Comparison of ENCODE assay signal across 8 mouse cellular contexts in genomic region chr4:116151238-116151637, GRCm38 (mm10). TPM values are rescaled to one million over a fixed set of nuclear protein-coding genes. Genes with fewer than 3 reads are reported as not detected.
A peak's percentile ranks its signal among the peaks of the same experiment; 100 is the strongest.
DNase-seq lines count a peak whose midpoint lies in the region; ATAC-seq and TF ChIP-seq lines count a peak whose summit lies in the region.

Lurap1 (minus strand) TSS chr4:116151338.

- H3K4me1 ChIP-seq in embryonic facial prominence, embryonic 14.5 days (ENCODE audit: control insufficient read depth, insufficient read depth, low read length) = peaks cover 8% of the 10 kb centered on the region
- no peaks in the 10 kb centered on the region for H3K4me1 ChIP-seq in intestine, postnatal 0 days (replicated peaks; ENCODE audit: control insufficient read depth, insufficient read depth, low read length)
- H3K4me1 ChIP-seq in midbrain, embryonic 15.5 days = peaks cover 14% of the 10 kb centered on the region

- no peak for ATAC-seq in embryonic facial prominence, embryonic 14.5 days (ENCODE audit: low read depth)
- no peak for ATAC-seq in intestine, postnatal 0 days
- ATAC-seq in midbrain, embryonic 15.5 days (replicated peaks) = no peak
- no peak for ATAC-seq in frontal cortex, adult (ENCODE audit: low TSS enrichment)

- no peak for TF ChIP-seq CTCF in layer of hippocampus, adult 2 months (conservative IDR thresholded peaks at IDR 0.05)
- TF ChIP-seq CTCF in intestine, postnatal 0 days (IDR thresholded peaks at IDR 0.05; ENCODE audit: low read depth) = no peak

- peak within 1 kb of the TSS; percentile 91 for H3K4me3 ChIP-seq in layer of hippocampus, adult 2 months
- peak within 1 kb of the TSS; percentile 79 for H3K4me3 ChIP-seq in embryonic facial prominence, embryonic 14.5 days (ENCODE audit: low read depth, low read length)
- H3K4me3 ChIP-seq in intestine, postnatal 0 days (ENCODE audit: low read depth, low read length) = peak within 1 kb of the TSS; percentile 55
- H3K4me3 ChIP-seq in midbrain, embryonic 15.5 days = peak within 1 kb of the TSS; percentile 75

- H3K4me2 ChIP-seq in embryonic facial prominence, embryonic 14.5 days (ENCODE audit: low read depth, low read length) = peak within 1 kb of the TSS; percentile 83
- H3K4me2 ChIP-seq in intestine, postnatal 0 days (replicated peaks; ENCODE audit: low read depth) = peak within 1 kb of the TSS; percentile 76
- peak within 1 kb of the TSS; percentile 55 for H3K4me2 ChIP-seq in midbrain, embryonic 15.5 days

- 74% methylated on average over 6 of the region's 6 CpGs for WGBS in embryonic facial prominence, embryonic 14.5 days
- 64% methylated on average over 6 of the region's 6 CpGs for WGBS in intestine, postnatal 0 days
- WGBS in midbrain, embryonic 15.5 days = 75% methylated on average over 6 of the region's 6 CpGs

- DNase-seq in layer of hippocampus, adult 2 months (ENCODE audit: low spot score in 2 of 2) = no peak
- no peak for DNase-seq in layer of hippocampus, adult 9-11 months
- no peak for DNase-seq in embryonic facial prominence, embryonic 14.5 days (ENCODE audit: low spot score)
- DNase-seq in right cerebral cortex, adult 18-20 months = no peak
- no peak for DNase-seq in adipocyte (ENCODE audit: low spot score)

- peak within 1 kb of the TSS; percentile 95 for H3K9ac ChIP-seq in embryonic facial prominence, embryonic 14.5 days (ENCODE audit: low read depth, low read length)
- peak within 1 kb of the TSS; percentile 78 for H3K9ac ChIP-seq in intestine, postnatal 0 days (ENCODE audit: low read depth, low read length)
- H3K9ac ChIP-seq in midbrain, embryonic 15.5 days = peak within 1 kb of the TSS; percentile 90

- H3K27ac ChIP-seq in layer of hippocampus, adult 2 months = peak within 1 kb of the TSS; percentile 98
- peak within 1 kb of the TSS; percentile 92 for H3K27ac ChIP-seq in embryonic facial prominence, embryonic 14.5 days (replicated peaks; ENCODE audit: low read depth, low read length)
- H3K27ac ChIP-seq in intestine, postnatal 0 days (ENCODE audit: low read depth, low read length) = peak within 1 kb of the TSS; percentile 37; the same call in 1 of the 2 replicates
- H3K27ac ChIP-seq in midbrain, embryonic 15.5 days = peak within 1 kb of the TSS; percentile 87

- peaks cover 48% of the 10 kb centered on the region for H3K36me3 ChIP-seq in embryonic facial prominence, embryonic 14.5 days (ENCODE audit: control insufficient read depth, insufficient read depth, low read length)
- peaks cover 42% of the 10 kb centered on the region for H3K36me3 ChIP-seq in intestine, postnatal 0 days (ENCODE audit: control insufficient read depth, insufficient read depth)
- H3K36me3 ChIP-seq in midbrain, embryonic 15.5 days (replicated peaks) = peaks cover 33% of the 10 kb centered on the region

- H3K27me3 ChIP-seq in embryonic facial prominence, embryonic 14.5 days (replicated peaks; ENCODE audit: control insufficient read depth, insufficient read depth, low read length) = no peaks in the 10 kb centered on the region
- no peaks in the 10 kb centered on the region for H3K27me3 ChIP-seq in intestine, postnatal 0 days (replicated peaks; ENCODE audit: control insufficient read depth, insufficient read depth, low read length)
- no peaks in the 10 kb centered on the region for H3K27me3 ChIP-seq in midbrain, embryonic 15.5 days (replicated peaks)

- no peaks in the 10 kb centered on the region for H3K9me3 ChIP-seq in embryonic facial prominence, embryonic 14.5 days (ENCODE audit: control insufficient read depth, low read length)
- H3K9me3 ChIP-seq in intestine, postnatal 0 days (ENCODE audit: control insufficient read depth) = no peaks in the 10 kb centered on the region
- no peaks in the 10 kb centered on the region for H3K9me3 ChIP-seq in midbrain, embryonic 15.5 days

RNA-seq across cellular contexts. Expression of gene Lurap1, which starts in this region (rescaled TPM):
- total RNA-seq in layer of hippocampus, adult 2 months (2021) = 10 to 100 TPM; 23.4 to 25.8 TPM
- 2.3 and 2.4 TPM in 2 replicates for polyA plus RNA-seq in embryonic facial prominence, embryonic 14.5 days (2014; fragmentation: Nextera tagmentation; extraction: Ambion mirVana)
- 0.56 and 0.68 TPM in 2 replicates for polyA plus RNA-seq in intestine, postnatal 0 days (2015; fragmentation: Nextera tagmentation; extraction: Ambion mirVana)
- polyA plus RNA-seq in midbrain, embryonic 15.5 days (2015; fragmentation: Nextera tagmentation; extraction: Ambion mirVana) = 2.2 and 2.6 TPM in 2 replicates

Comparison
In these comparisons a context has a peak if more than half of its experiments do, and no peak if none do; other contexts are left out.
1. H3K27ac ChIP-seq: peak in every context shown above with its lines; median percentile 98 in layer of hippocampus, adult 2 months; 92 in embryonic facial prominence, embryonic 14.5 days; 87 in midbrain, embryonic 15.5 days; 37 in intestine, postnatal 0 days.